Mouse (Mus musculus) thymus, postnatal 0 days (tissue): ENCODE measurements around the gene Mcm2. TPM values are rescaled to one million over a fixed set of nuclear protein-coding genes. Genes with fewer than 3 reads are reported as not detected.

Experiments
- DNase-seq: peaks from one replicate; pipeline ENCODE4 v3.0.0-alpha.2; 2015; ENCODE audit warnings: low spot score
- polyA plus RNA-seq: library from polyadenylated mRNA; unstranded; fragments of >200 nt; fragmentation: Nextera tagmentation; extraction: Ambion mirVana; gene quantifications from 2 replicates; pipeline ENCODE4 v1.2.1, GENCODE M21; 2015

The Mcm2 gene
- polyA plus RNA-seq: 138 and 161 TPM in 2 replicates

DNA sequence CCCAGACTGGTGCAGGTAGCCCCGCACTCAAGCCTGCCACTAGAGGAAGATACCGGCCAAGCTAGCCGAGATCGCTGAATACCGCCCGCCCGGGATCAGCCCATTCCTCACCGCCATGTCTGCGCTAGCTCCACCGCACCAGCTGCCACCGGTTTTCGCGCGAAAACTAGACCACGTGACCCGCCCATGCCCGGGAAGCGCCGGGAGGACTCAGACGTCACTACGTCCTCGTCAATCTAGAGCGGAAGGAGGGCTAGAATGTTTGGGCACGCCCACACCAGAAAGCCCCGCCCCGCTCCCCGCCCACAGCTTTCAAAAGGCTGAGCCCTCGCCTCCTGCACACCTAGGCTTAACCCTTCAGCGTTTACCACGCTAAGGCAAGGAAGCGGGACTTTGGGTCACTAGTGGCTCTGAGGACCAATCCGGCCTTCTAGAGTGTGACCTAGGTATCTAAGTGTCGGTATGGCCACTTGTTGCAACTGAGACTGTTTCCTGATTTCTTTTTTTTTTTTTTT is at the start of gene Mcm2:
Mcm2 (minus strand) TSS at position 247 of the 515 bp plus-strand sequence.
- peak; percentile 98 for DNase-seq

GRCm38 (mm10) chr6:88947771-88948170 is 49.2 kb upstream of the Mcm2 start:
- DNase-seq: no peak

GRCm38 (mm10) chr6:88946442-88946841 is 47.9 kb upstream of the Mcm2 start:
- DNase-seq: no peak

- no peak for DNase-seq
Measured at GRCm38 (mm10) chr6:88943666-88944065, 45.1 kb upstream of the Mcm2 start.

DNA sequence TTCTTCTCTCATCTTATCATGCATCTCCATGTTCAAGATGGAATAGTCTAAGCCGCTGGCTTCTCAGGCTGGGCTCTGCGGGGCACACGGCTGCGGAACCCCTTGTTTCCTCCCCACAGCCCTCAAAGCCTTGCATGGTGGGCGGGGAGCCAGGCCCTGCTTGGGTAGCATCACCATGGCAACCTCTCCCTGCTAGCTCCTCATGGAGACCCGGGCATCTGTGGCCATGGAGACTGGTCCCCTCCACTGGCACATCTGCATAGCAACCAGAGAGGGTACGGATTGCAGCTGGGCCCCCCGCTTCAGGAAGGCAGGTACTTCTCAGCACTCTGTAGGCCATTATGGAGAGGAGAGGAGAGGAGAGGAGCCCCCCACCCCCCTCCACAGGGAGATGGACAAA is 44.0 kb upstream of the Mcm2 start:
- DNase-seq: no peak

GRCm38 (mm10) chr6:88941628-88942027 is 43.0 kb upstream of the Mcm2 start:
- no peak for DNase-seq

DNA sequence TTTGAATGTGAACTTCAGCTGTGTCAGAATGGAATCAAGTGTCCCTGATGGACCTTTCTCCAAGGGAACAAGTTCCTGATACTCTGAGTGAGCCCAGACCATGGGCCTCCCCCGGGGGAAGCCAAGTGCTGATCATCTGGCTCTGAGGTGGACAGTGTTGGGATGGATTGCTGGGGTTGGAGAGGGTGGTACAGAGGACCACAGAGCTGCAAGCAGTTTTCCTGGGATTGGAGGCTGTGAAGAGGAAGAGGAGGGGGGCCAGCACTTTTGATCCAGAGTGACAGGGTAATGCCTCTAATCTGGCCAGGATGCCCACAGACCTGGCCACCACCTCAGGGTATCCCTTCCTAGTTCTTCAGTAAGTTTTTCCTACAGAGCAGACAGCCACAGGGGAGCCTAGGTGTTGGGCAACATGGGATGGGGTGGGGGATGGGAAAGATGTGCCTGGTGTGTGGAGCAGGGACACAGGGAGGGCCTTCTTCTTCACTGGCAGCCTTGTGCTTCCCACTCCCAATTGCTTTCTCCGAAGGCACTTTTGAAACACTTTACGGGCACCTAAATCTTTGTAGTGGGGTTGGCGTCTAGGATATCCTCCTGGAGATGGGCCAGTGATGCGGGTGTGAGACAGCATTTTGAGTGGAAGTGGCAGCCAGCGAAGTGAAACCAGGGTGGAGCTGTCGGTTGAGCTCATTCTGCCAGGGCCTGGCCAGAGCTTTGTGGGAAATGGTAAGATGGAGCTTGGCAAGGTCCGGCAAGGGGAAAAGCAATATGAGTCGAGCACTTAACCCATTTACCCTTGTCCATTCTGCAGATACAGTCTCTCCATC is 41.7 kb upstream of the Mcm2 start:
- DNase-seq: no peak

GRCm38 (mm10) chr6:88939281-88940089 is 40.9 kb upstream of the Mcm2 start:
- peak; percentile 83 for DNase-seq

- no peak for DNase-seq
Measured at GRCm38 (mm10) chr6:88938664-88939055, 40.1 kb upstream of the Mcm2 start.

- peak; percentile 82 for DNase-seq
Measured at GRCm38 (mm10) chr6:88937971-88938663, 39.5 kb upstream of the Mcm2 start.

DNA sequence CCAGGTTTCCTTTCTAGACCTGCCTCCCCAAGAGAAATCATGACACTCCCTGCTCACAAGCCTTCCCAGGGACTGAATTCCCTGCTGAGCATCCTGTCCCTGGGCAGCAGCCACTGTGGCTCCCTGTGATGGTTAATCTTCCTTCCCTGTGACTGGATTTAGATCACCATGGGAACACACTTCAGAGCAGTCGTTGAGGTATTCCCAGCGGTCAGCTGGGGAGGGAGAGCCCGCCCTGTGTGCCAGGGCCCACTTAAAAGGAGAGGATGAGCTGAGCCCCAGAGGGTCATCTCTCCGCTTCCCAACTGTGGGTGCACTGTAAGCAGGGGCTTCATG is 38.6 kb upstream of the Mcm2 start:
- DNase-seq: no peak

DNA sequence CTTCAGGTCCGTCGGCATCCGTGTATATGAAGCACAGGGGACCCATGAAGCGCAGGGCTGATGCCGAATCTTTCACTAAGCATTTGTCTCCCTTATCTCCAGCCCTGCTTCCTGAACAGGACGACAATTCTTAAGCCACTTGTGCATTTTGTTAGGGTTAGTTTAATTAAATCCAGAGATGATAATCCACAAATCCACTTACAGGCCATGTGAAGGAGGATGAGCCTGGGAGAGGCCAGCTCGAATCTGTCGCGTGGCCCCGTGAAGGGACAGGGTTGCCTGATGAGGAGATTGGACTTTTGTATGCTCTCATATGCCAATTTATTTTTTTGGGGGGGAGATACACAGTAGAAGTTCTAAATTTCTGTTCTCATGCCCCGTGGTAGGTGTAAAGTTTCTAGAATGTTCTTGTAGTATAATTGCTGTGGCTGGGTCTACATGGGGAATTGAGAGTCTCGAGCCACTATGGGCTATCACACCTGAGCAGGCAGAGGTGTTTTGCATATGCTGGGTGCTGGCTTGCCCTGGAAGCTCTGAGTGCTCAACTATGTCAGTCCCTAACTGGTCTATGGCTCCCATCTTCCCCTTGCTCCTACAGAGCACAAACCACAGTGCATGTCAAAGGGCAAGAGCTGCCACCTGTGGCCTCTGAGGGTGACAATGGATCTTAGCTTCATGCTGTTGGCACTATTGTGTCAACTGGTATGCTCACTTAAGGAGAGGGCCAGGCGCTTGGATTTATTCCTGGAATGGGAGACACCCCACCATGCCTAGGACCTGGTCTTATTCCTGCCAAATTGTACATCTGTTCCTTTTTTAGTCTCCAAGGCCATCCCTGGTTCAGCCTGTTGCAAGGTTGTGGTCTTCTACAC is 38.0 kb upstream of the Mcm2 start:
- DNase-seq: peak; percentile 40

- DNase-seq: peak; percentile 75
Measured at GRCm38 (mm10) chr6:88935735-88936276, 37.2 kb upstream of the Mcm2 start.

- DNase-seq: no peak
Measured at GRCm38 (mm10) chr6:88934816-88935215, 36.2 kb upstream of the Mcm2 start.

DNA sequence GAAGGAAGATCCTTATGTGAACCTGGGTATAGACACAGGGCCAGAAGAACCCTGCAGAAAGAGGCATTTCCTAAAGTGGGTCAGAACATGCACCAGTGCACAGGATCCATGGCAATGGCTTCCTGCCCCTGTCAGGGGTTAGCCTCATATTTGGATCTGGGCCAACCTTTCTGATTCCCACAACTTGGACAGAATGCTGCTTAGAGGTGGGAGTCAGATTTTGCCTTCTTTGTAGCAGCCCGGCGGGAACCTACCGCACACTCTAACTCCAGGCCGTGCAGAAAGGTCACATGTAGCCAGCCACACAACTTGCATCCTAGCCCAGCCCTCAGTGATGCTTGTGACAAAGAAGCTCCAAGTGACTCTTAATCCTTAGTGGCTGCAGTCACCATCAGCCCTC is 35.6 kb upstream of the Mcm2 start:
- DNase-seq: no peak

DNA sequence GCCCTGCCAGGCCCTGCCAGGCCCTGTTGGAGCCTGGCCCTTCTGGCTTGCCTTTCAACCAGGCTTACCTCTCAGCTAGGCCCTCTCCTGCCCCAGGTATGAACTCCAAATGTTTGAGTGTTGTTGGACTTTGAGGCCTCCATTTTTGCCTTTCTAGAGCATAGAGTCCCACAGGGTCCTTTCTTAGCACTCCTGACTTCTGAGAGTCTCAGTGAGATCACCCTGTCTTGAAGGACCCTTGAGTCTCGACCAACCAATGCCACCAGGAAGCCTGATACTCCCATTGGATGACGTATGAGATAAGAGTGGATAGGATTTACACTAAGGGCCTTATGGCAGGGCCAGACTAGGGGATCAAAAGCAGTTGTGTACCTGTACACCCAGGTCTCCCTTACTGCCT is 32.9 kb upstream of the Mcm2 start:
- no peak for DNase-seq

GRCm38 (mm10) chr6:88930049-88930448 is 31.5 kb upstream of the Mcm2 start:
- DNase-seq: no peak

DNA sequence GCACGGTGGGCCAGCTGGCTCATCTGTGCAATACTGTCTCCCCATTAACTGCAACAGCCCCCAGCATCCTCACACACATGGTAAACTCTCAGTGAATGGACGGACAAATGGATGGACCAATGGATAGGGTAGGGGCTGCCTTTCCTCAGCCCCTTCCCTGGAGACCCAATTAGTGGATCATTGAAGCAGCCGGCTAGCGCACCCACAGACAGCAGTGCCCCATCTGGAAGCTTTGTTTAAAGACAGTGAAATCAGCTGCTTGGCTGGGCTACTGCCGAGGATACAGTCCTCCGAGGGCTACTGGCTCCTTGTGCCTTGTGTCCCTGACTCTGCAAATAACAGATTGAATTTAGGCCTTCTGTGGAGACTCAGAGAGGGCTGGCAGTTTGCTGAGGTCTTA is 30.9 kb upstream of the Mcm2 start:
- no peak for DNase-seq

DNA sequence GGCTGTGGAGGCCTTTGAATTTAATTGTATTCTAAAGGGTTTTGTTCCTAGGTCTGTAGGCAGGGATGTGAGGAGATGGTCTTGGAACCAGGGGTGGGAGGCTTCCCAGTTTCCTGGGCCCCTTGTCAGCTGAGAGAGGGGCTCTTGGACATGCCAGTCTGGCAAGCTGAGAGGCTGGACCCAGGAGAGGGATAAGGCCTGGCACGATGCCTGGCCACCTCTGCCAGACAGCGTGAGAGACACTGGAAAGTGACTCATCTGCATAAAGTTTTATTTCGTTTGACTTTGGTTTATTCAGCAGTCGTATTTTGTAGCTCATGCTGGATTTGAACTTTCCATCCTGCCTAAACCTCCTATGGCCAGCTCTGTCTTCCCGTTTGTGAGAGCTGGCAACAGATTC is 30.0 kb upstream of the Mcm2 start:
- no peak for DNase-seq

DNA sequence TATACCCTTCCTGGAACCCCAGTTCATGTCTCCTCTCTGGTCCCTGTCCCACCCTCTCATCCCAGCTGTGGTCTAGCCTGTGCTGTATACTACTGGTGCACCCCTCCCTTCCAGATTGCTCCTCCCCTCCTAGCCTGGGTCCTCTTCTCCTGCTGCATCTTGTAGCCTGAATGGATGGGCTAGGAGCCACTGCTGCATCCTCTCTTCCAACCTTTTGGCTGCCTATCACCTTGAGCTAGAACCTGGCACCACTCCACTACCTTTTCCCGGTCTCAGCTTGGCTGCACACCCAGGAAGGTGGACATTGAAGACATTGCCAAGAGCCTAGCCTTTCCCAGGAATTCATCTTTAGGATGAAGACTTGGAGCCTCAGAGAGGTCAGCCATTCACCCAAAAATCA is 29.4 kb upstream of the Mcm2 start:
- no peak for DNase-seq

- DNase-seq: peak; percentile 79
Measured at GRCm38 (mm10) chr6:88927595-88927994, 29.0 kb upstream of the Mcm2 start.
